Mouse (Mus musculus): ENCODE data around the gene Eif5.
A peak's percentile ranks its signal among the peaks of the same experiment; 100 is the strongest.

DNA sequence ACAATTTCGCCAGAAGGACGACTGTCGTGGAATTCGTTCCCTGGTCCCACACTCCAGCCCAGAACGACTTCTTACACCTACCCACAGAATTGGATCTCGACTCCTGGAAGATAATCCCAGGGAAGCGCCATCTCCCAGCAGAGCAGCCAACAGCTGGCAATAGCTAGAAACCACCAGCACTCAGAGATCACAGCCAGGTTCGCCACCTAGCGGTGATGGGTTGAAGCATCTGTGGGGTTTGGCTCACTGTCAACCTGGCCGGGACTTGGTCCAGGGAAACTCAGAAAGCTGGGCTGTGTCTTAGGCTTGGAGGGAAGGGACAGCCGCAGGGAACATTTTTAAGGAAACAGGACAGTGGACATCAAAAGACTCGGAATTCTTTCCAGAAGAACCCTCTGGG is 32.9 kb upstream of the Eif5 start:
- TF ChIP-seq CTCF (IDR thresholded peaks at IDR 0.05; ENCODE audit: extremely low read depth, insufficient read length, insufficient replicate concordance, low read depth, low read length) (peak; percentile 91), POLR2A (IDR thresholded peaks at IDR 0.05; ENCODE audit: low read depth, low read length) (no peak)
